Mouse (Mus musculus): ENCODE measurements around the gene Pkd1. TPM values are rescaled to one million over a fixed set of nuclear protein-coding genes. Genes with fewer than 3 reads are reported as not detected.

The Pkd1 gene
- polyA plus RNA-seq, 1 experiment from 2014 or later: 20.6 TPM

GRCm38 (mm10) chr17:24644875-24645721, 95.5 kb downstream of the Pkd1 start:
- 0 out of 2 replicates have a peak, but pooled peaks cover 8% of the 10 kb centered on the region for H3K27me3 ChIP-seq (ENCODE audit: control insufficient read depth, insufficient read depth, low read length)
- H3K9ac ChIP-seq (ENCODE audit: low read length): no peak overlapping the region
- peaks cover 3% of the 10 kb centered on the region for H3K4me1 ChIP-seq (ENCODE audit: control insufficient read depth, insufficient read depth, low read length)
- H3K36me3 ChIP-seq (ENCODE audit: control insufficient read depth, insufficient read depth, low read length): no peaks in the 10 kb centered on the region
- DNase-seq (ENCODE audit: low spot score) (no peak), ATAC-seq (ENCODE audit: insufficient read depth, low FRiP score, low TSS enrichment) (no peak)
- 88% methylated on average over 7 of the region's 9 CpGs for WGBS
- H3K9me3 ChIP-seq (ENCODE audit: control insufficient read depth, low read length): no peaks in the 10 kb centered on the region
- 0 out of 2 replicates have a peak overlapping the region, but pooled peaks have one; percentile 29 for H3K27ac ChIP-seq (ENCODE audit: low read depth, low read length)
- 0 out of 2 replicates have a peak overlapping the region, but pooled peaks have one; percentile 9 for H3K4me2 ChIP-seq (ENCODE audit: low read depth)
- H3K4me3 ChIP-seq (ENCODE audit: low read depth, low read length): no peak overlapping the region

- H3K4me1 ChIP-seq (ENCODE audit: control insufficient read depth, insufficient read depth, low read length): peaks cover 7% of the 10 kb centered on the region
- WGBS: 83% methylated on average over 3 of the region's 3 CpGs
- H3K9ac ChIP-seq (ENCODE audit: low read length): no peak overlapping the region
- H3K36me3 ChIP-seq (ENCODE audit: control insufficient read depth, insufficient read depth, low read length): no peaks in the 10 kb centered on the region
- ATAC-seq (ENCODE audit: insufficient read depth, low FRiP score, low TSS enrichment): no peak
- peaks cover 13% of the 10 kb centered on the region; the same call in 1 of the 2 replicates for H3K27me3 ChIP-seq (ENCODE audit: control insufficient read depth, insufficient read depth, low read length)
- H3K4me2 ChIP-seq (ENCODE audit: low read depth): no peak overlapping the region
- H3K27ac ChIP-seq (ENCODE audit: low read depth, low read length): no peak overlapping the region
- no peaks in the 10 kb centered on the region for H3K9me3 ChIP-seq (ENCODE audit: control insufficient read depth, low read length)
- DNase-seq (ENCODE audit: low spot score): no peak
- H3K4me3 ChIP-seq (ENCODE audit: low read depth, low read length): no peak overlapping the region
Observed at GRCm38 (mm10) chr17:24645916-24646315, 96.3 kb downstream of the Pkd1 start.

Small RNA genes lying within 50 kb of the gene (microRNA-seq; reads per million reads assigned to microRNA genes)
- gene Gm24589: not detected

Other genes with a start within 250 kb of the Pkd1 start
- 0.24 TPM in 1 of 2 replicates, not detected in the other for gene Abca17, start 198.8 kb upstream of the Pkd1 start, polyA plus RNA-seq (2014; fragmentation: Nextera tagmentation; extraction: Ambion mirVana)
- 15.3 and 20.1 TPM in 2 replicates for gene Abca3, start 197.9 kb upstream of the Pkd1 start, polyA plus RNA-seq (2014; fragmentation: Nextera tagmentation; extraction: Ambion mirVana)
- gene Rnps1, start 135.3 kb upstream of the Pkd1 start, polyA plus RNA-seq (2014; fragmentation: Nextera tagmentation; extraction: Ambion mirVana): 370 and 385 TPM in 2 replicates
- gene Eci1, start 123.2 kb upstream of the Pkd1 start, polyA plus RNA-seq (2014; fragmentation: Nextera tagmentation; extraction: Ambion mirVana): 54.1 and 61.5 TPM in 2 replicates
- gene Dnase1l2, start 106.7 kb upstream of the Pkd1 start, polyA plus RNA-seq (2014; fragmentation: Nextera tagmentation; extraction: Ambion mirVana): 2.1 and 2.3 TPM in 2 replicates
- gene E4f1, start 79.5 kb upstream of the Pkd1 start, polyA plus RNA-seq (2014; fragmentation: Nextera tagmentation; extraction: Ambion mirVana): 17.0 and 21.2 TPM in 2 replicates
- 65.0 and 65.2 TPM in 2 replicates for gene Pgp, start 79.4 kb upstream of the Pkd1 start, polyA plus RNA-seq (2014; fragmentation: Nextera tagmentation; extraction: Ambion mirVana)
- 0.33 and 0.51 TPM in 2 replicates for gene Bricd5, start 76.0 kb upstream of the Pkd1 start, polyA plus RNA-seq (2014; fragmentation: Nextera tagmentation; extraction: Ambion mirVana)
- gene Mlst8, start 70.8 kb upstream of the Pkd1 start, polyA plus RNA-seq (2014; fragmentation: Nextera tagmentation; extraction: Ambion mirVana): 26.2 and 29.7 TPM in 2 replicates
- 7.4 and 8.4 TPM in 2 replicates for gene Caskin1, start 61.2 kb upstream of the Pkd1 start, polyA plus RNA-seq (2014; fragmentation: Nextera tagmentation; extraction: Ambion mirVana)
- gene Traf7, start 21.9 kb upstream of the Pkd1 start, polyA plus RNA-seq (2014; fragmentation: Nextera tagmentation; extraction: Ambion mirVana): 81.2 and 88.1 TPM in 2 replicates
- gene Rab26, start 15.6 kb upstream of the Pkd1 start, polyA plus RNA-seq (2014; fragmentation: Nextera tagmentation; extraction: Ambion mirVana): 1.2 and 1.7 TPM in 2 replicates
- gene Tsc2, start 82.8 kb downstream of the Pkd1 start, polyA plus RNA-seq (2014; fragmentation: Nextera tagmentation; extraction: Ambion mirVana): 61.9 and 69.2 TPM in 2 replicates
- 13.8 and 15.7 TPM in 2 replicates for gene Nthl1, start 82.8 kb downstream of the Pkd1 start, polyA plus RNA-seq (2014; fragmentation: Nextera tagmentation; extraction: Ambion mirVana)
- 36.7 and 38.8 TPM in 2 replicates for gene Slc9a3r2, start 100.5 kb downstream of the Pkd1 start, polyA plus RNA-seq (2014; fragmentation: Nextera tagmentation; extraction: Ambion mirVana)
- not detected in 2 replicates for gene Npw, start 108.6 kb downstream of the Pkd1 start, polyA plus RNA-seq (2014; fragmentation: Nextera tagmentation; extraction: Ambion mirVana)
- 31.8 and 35.7 TPM in 2 replicates for gene Zfp598, start 119.9 kb downstream of the Pkd1 start, polyA plus RNA-seq (2014; fragmentation: Nextera tagmentation; extraction: Ambion mirVana)
- gene Syngr3, start 140.1 kb downstream of the Pkd1 start, polyA plus RNA-seq (2014; fragmentation: Nextera tagmentation; extraction: Ambion mirVana): 14.6 and 18.1 TPM in 2 replicates
- gene Gfer, start 146.3 kb downstream of the Pkd1 start, polyA plus RNA-seq (2014; fragmentation: Nextera tagmentation; extraction: Ambion mirVana): 50.8 and 53.0 TPM in 2 replicates
- gene Noxo1, start 146.4 kb downstream of the Pkd1 start, polyA plus RNA-seq (2014; fragmentation: Nextera tagmentation; extraction: Ambion mirVana): 1.5 and 1.8 TPM in 2 replicates
- gene Tbl3, start 157.8 kb downstream of the Pkd1 start, polyA plus RNA-seq (2014; fragmentation: Nextera tagmentation; extraction: Ambion mirVana): 110 and 131 TPM in 2 replicates
- 0.57 TPM in 1 of 2 replicates, not detected in the other for gene Rnf151, start 168.2 kb downstream of the Pkd1 start, polyA plus RNA-seq (2014; fragmentation: Nextera tagmentation; extraction: Ambion mirVana)
- 1,370 and 1,378 TPM in 2 replicates for gene Rps2, start 168.3 kb downstream of the Pkd1 start, polyA plus RNA-seq (2014; fragmentation: Nextera tagmentation; extraction: Ambion mirVana)
- gene Ndufb10, start 174.6 kb downstream of the Pkd1 start, polyA plus RNA-seq (2014; fragmentation: Nextera tagmentation; extraction: Ambion mirVana): 213 and 214 TPM in 2 replicates
- gene Rpl3l, start 178.0 kb downstream of the Pkd1 start, polyA plus RNA-seq (2014; fragmentation: Nextera tagmentation; extraction: Ambion mirVana): not detected in 2 replicates
- 25.5 and 27.2 TPM in 2 replicates for gene Msrb1, start 186.8 kb downstream of the Pkd1 start, polyA plus RNA-seq (2014; fragmentation: Nextera tagmentation; extraction: Ambion mirVana)
- gene Hs3st6, start 203.2 kb downstream of the Pkd1 start, polyA plus RNA-seq (2014; fragmentation: Nextera tagmentation; extraction: Ambion mirVana): 0.38 and 0.81 TPM in 2 replicates

Data from neural tube, embryonic 11.5 days (tissue).